ENCODE assay signal across 25 mouse cellular contexts in genomic region chr10:20671621-20672020, GRCm38 (mm10).
"Had no signal": no experiment of that assay in that cellular context is flagged by ENCODE, and none has a peak within 500 bp of the region (broad histone marks: within the 10 kb centered on the region; RNA-seq: fewer than 3 reads in every experiment).

No protein-coding gene starts in this region.

- DNase-seq: gastrocnemius, adult 2 months; gastrocnemius, postnatal 10 days; gastrocnemius, postnatal 25 days; heart, adult 2 months; heart, postnatal 10 days; heart, postnatal 4 days; kidney, adult 18-20 months; kidney, adult 8-10 months; kidney, postnatal 10 days; kidney, postnatal 25 days; kidney, postnatal 4 days; liver; liver, embryonic 13.5 days had no signal

- H3K9ac ChIP-seq: hindbrain, embryonic 12.5 days; hindbrain, embryonic 14.5 days; intestine, embryonic 15.5 days; limb, embryonic 12.5 days; liver, embryonic 13.5 days had no signal

- H3K27me3 ChIP-seq: hindbrain, embryonic 12.5 days; intestine, embryonic 15.5 days; limb, embryonic 12.5 days; liver, embryonic 13.5 days had no signal

- H3K27ac ChIP-seq: gastrocnemius, adult 2 months; heart, adult 2 months; hindbrain, embryonic 10.5 days; hindbrain, embryonic 12.5 days; hindbrain, embryonic 14.5 days; left cerebral cortex, adult 2 months; limb, embryonic 10.5 days; limb, embryonic 12.5 days; liver, embryonic 13.5 days had no signal

- H3K9me3 ChIP-seq: hindbrain, embryonic 10.5 days; hindbrain, embryonic 12.5 days; intestine, embryonic 15.5 days; limb, embryonic 10.5 days; limb, embryonic 12.5 days; liver, embryonic 13.5 days had no signal

- H3K4me2 ChIP-seq: heart, embryonic 11.5 days; hindbrain, embryonic 12.5 days; hindbrain, embryonic 14.5 days; intestine, embryonic 15.5 days; limb, embryonic 12.5 days; liver, embryonic 11.5 days; liver, embryonic 13.5 days had no signal

- ATAC-seq: hindbrain, embryonic 16.5 days; inflammation-experienced regulatory T-cells, adult 6 months; intestine, embryonic 15.5 days; intestine, postnatal 0 days had no signal

- H3K4me3 ChIP-seq: gastrocnemius, adult 2 months; heart, adult 2 months; hindbrain, embryonic 10.5 days; hindbrain, embryonic 12.5 days; intestine, embryonic 15.5 days; left cerebral cortex, adult 2 months; limb, embryonic 10.5 days; limb, embryonic 12.5 days; liver, embryonic 13.5 days had no signal

- H3K4me1 ChIP-seq: hindbrain, embryonic 12.5 days; intestine, embryonic 15.5 days; limb, embryonic 10.5 days; limb, embryonic 12.5 days; liver, embryonic 13.5 days had no signal

- H3K36me3 ChIP-seq: hindbrain, embryonic 10.5 days; hindbrain, embryonic 12.5 days; intestine, embryonic 15.5 days; limb, embryonic 10.5 days; limb, embryonic 12.5 days; liver, embryonic 13.5 days had no signal
